Mouse (Mus musculus) spleen, embryonic (tissue): ENCODE results near the gene Crb1.
"Not testable (repeated sequence)": the region's sequence is repeated elsewhere in the genome, so short reads cannot be mapped to it uniquely, and the experiment has no call there.

Experiments used
- CTCF ChIA-PET: fragments of 350-600 bp; sonication (Branson Sonifier 250); formaldehyde crosslinking; loops from one replicate; lab custom pipeline; 2022; lab: Charles Lee

The Crb1 gene

DNA sequence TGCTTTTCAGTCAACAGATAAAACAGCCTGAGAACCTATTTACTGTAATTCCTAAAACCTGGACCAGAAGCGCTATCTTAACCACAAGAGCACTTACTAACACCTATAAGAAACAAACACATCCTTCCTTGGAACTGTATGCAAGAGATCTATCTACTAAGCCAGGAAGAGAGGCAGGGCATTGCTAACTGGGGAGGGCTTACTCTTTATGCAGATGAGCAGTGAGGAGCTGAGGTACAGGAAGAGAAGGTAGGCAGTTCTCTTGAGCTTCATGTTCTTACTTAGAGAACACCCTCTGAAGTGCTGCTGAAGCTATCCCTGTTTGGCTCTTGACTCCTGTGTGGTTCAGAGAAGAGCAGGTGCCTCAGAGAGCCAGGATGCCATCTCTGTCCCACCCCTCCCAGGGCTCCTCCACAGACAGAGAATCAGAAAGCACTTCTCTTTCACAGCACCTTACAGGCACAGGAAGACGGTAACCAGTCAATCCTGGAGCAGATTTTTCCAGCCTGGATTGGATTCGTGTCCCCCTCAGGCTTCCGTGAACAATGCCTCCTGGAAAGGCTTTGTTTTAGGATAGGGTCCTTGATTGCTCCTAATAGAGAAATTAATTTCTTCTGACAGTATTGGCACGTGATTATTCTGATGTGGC, at the start of gene Crb1:
Crb1 (minus strand) TSS at position 463 of the 649 bp plus-strand sequence.
- CTCF ChIA-PET = no interaction called here

DNA sequence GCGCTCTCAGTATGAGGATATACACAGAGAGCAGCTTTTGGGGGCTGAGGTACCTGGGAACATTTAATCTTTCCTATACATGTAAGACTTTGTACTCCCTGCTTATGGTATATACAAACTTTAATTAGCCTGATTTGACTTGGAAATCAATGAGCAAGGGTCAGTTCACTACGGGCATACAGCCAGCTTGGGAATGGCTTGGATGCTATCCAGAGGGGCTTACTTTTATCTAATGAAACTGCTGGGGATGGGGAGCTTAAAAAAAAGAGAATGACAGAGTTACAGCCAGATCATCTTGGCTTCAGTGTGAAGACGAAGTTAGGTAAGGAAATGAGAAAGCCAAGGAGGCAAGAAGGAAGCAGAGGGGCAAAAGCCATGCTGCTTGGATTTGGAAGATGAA, 48.1 kb upstream of the Crb1 start:
- CTCF ChIA-PET = no interaction called here

DNA sequence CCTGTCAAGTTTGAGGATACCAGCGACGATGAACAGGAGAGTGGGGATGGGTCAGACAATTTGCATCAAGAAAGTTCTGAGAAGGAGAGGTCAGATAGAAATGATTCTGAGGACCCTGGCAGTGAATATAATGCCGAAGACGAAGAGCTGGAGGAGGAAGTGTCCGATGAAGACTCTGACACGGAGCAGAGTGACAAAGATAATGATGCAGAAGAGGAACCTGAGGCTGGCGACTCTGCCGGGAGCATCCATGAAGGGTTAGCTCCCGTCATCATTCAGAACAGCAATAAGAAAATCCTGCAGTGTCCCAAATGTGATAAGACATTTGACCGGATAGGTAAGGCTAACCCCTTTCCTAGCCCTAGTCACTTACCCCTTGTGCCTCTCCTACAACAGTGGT, 47.0 kb upstream of the Crb1 start:
- CTCF ChIA-PET = no interaction called here

DNA sequence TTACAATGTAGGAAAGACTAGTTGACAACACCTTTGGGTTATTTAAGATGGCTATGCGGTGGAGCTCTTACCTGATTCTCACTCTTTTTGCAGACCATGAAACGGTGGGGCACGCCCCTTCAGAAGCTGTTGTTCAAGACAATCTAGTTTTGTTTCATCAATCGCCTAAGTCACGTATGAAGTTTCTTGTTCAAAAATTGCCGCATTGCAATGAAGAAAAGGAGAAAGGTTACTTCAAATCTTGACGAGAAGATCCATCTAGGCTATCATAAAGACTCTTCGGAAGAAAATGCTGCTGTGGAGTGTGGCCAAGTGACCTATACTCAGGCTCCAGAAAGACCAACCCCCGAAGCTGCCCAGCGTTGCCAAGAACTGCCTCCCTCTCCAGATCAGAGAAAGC, 46.0 kb upstream of the Crb1 start:
- CTCF ChIA-PET = no interaction called here

DNA sequence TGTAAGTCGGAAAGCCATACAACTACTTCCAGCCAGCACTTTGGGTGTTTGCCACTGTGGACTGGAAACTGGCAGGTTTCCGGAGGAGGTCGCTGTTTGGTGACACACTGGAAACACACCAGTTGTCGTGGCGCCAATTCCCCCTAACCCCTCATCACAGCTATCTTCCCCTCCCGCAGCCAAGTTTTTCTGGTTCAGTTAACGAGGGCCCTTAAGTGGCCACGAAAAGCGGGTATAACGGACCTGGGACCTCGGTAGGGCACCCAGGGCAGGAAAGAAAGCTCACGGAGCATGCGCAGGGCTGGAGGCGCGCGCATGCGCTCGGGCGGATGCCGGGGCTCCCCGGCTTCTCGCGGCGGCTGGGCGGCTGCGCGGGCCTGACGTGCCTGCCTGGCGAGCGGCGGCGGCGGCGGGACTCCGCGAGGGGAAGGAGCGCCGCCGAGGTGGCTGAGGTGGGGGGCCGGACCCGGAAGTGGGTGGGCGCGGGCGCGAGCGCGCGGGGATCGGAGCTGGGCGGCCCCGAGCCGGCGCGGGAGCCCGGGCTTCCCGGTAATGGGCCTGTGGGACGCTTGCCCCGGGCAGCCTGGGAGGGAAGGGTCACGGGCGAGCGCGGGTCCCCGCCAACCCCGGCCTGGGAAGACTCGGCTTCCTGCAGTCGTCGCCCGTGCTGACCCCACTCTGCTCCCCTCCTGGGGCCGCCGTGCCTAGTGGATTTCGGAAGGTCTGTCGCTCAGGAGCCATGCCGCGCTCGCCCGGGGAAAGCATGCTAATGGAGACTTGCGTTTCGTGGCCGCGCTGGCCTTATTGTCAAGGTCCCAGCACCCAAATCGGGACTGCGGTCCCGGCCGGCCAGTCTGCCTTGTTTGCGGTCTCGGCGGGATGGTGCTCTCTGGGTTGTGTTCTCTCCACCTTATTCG, 45.2 kb upstream of the Crb1 start, which contains the start of gene Zbtb41:
Zbtb41 (plus strand) TSS at position 414 of the 917 bp plus-strand sequence.
- CTCF ChIA-PET = interaction anchor here (0.9 kb wide), 1 partner anchor 19 kb away, joined by 3 read pairs; no protein-coding TSS in a partner anchor

DNA sequence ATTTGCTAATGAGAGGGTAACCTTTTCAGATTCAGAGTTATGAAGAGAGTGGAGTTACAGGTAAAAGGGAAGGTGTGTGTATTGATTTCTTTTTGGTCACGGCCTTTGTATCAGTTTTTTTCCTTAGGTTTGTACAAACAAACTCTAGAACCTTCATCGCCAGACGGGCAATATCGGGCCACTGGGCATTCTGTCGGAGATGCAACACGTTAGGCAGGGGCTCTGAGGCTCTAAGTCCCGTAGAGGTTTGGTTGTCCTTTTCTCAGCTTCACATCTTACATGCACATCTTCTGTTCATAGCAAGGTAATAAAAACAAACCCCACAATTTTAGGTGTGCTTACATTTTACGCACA, 44.6 kb upstream of the Crb1 start:
- CTCF ChIA-PET = interaction anchor here (0.9 kb wide), 1 partner anchor 18 kb away, joined by 3 read pairs; no protein-coding TSS in a partner anchor

DNA sequence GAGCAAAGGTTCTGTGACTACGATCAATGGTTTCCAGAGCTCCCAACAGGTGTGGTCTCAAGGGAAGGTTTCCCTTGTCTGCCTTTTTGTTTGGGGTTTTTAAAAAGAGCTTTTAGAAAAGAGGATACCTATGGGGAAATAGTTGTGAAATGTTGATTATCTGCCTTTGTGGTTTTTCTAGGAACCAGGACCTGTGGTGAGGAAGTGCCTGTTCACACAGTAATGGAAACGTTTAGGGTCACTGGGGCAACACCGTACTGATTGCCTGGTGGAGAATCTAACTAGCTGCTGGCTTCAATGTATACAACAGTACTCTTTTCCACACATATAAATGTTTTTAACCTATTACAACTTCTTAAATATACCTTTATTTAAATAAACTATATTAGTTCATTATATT, 36.6 kb upstream of the Crb1 start:
- CTCF ChIA-PET = no interaction called here

DNA sequence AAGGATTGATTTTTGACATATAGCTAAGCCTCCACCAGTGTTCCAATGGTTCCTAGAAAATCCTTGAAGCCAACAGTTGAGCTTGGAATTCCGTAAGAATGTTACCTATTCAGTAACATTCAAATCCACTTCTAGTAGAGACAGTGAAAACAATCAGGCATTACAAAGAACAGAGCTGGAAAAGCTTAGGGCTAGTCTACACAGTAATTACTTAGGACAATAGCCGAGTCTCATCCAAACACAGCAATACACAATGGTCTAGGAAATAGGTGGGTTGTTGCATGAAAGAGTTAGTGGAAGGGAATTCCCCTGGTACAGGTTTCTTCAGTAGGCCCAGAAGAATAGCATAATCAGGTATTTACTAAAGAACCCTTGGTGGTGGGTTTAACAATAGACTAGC, 35.5 kb upstream of the Crb1 start:
- CTCF ChIA-PET = not testable (repeated sequence)

DNA sequence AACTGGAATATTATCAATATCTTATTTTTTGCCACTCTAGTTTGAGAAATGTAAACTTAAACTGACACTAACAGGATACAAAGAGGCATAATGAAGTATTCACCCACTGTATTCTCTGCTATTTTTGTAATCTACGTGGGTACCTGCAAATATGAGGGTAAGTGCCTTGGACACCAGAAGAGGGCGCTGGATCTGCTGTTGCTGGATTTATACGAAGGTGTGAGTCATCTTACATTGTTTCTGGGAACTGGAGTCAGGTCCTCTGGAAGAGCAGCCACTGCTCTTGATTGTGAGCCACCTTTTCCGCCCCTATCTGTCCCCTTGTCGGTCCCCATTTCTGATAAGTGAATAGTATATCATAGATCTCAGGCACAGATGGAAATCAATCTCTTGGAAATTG, 30.8 kb upstream of the Crb1 start:
- CTCF ChIA-PET = no interaction called here

DNA sequence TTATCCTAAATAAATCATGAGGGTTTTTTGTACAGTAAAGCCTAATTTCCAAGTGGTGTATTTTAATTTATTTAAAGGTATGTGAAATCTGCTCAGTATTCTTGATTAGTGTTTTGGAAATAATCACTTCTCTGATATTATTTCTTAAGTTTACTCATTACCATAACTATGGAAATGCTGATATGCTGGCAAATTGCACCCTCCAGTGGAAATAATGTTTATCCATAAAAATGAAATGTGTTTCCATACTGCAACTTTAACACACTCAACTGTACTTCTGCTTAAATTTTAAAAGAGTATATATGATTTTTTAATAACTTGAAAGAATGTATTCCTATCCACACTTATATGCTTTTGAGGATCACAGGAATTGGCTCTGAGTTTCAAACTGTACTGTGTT, 28.9 kb upstream of the Crb1 start:
- CTCF ChIA-PET = no interaction called here

DNA sequence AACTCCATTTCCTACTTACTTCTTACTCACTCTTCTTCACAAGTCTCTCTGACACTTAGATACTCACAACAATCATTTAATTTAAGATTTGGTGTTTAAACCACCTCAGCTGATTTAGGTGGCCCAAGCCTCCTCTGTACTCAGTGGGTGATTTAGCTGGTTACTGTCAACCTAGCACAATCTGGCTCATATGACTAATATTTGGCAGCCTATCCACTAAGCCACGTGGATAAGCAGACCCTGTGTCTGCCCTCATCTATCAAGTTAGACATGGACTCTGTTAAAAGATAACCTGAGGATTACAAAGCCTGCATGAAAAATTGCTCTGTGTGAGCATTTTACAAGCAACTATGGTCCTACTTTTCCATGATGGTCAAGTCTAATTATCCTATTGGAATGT, 19.7 kb upstream of the Crb1 start:
- CTCF ChIA-PET = no interaction called here

DNA sequence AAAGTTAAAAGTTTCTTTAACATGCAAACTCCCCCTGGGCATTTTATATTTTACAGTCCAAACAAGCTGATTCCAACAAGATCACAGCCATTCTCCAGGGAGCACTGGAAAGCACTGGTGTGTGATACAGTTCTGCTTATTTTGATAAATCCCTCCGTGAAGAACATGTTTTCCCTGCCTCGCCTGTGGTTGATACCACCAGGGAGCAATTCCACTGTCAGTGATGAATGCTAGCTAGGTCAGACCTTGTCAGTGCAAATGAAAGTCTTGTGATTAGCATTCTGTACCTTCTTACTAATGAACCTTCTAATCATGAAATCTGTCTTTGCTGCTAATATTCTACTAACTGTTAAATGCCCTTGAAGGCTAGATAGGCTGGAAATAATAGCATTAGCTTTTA, 14.8 kb upstream of the Crb1 start:
- CTCF ChIA-PET = no interaction called here

DNA sequence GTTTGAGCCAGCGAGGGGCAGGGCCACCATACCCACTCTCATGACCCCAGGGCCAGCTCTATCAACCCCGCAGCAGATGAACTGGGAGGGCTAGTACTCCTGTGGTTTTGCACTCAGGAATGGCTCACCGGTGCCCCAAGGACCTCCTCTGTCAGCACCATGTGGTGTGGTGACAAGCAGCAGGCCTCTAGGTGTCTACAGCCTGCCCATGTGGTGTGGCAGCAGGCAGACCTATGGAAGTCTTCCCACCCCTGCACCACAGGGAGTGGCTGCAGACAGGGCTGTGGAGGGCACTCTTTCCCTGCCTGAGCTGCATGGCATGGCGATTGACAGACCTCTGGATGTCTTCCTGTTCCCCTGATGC, 2.7 kb upstream of the Crb1 start:
- CTCF ChIA-PET = no interaction called here

DNA sequence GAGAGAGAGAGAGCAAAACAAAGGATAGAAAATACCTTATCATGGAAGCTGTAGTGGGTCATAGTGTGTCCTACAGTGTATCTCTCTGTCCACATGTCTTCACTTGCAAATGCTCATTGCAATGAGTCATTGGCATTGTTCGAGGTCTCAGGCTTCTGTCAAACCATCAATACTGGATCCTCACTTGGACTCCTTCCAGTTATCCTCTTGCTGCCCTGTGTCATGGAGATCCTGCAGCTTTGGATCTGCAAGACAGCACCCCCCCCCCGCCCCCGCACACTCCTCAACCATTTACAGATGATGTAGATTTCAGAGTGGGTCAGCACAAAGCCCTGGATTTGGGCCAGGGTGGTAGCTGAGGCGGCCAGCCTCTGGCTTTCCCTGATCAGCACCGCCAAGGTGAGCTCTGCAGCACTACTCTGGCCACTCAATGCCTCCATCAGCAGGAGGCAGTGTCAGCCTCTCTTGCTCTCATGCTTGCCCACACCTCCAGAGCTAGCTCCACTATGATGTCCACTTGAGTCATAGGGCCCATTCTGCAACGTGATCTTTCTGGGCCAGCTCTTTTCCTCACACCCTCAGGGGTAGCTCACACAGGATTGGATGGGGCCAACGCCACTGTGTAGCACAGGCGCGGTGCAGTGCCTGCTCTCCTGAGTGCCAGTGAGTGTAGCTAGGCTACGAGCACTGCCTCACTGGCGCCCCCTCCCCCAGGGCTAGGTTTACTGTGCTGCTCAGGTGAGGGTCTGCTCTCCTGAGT, 2.1 kb upstream of the Crb1 start:
- CTCF ChIA-PET = no interaction called here

DNA sequence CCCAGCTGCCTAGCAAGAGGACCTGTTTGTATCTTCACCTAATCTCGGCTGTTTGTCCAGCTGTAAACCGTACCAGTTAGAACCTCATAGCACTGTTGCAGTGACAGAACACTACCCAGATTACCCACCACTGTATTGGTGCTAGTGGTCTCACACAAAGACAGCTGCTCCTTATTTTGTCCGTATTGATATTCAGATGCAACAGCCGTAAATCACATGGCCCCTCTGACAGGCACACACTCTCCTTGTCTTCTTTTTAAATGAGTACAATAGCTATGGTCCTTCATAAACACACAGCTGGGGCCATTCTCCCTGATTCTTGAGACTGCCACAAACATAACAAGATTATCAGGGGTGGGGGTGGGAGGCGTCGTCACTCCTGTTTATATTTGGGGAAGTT, 1.0 kb downstream of the Crb1 start:
- CTCF ChIA-PET = no interaction called here

DNA sequence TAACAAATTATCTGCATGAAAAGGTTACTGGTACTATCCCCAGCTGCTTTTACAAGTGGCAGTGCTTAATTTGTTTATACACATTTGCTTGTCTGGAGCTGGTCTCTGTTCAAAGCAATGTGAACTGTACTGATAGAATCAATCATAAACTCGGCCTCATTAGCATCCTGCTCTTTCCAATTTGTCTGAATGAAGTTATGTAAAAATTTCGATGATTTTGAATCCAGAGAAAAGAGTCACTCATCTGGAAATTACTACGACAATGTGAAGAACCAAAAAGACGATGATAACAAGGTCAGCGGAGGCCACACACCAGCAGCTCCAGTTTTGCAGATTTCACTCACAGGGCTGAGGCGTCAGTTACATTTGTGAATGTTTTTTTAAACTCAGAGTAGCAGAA, 5.6 kb downstream of the Crb1 start:
- CTCF ChIA-PET = no interaction called here

DNA sequence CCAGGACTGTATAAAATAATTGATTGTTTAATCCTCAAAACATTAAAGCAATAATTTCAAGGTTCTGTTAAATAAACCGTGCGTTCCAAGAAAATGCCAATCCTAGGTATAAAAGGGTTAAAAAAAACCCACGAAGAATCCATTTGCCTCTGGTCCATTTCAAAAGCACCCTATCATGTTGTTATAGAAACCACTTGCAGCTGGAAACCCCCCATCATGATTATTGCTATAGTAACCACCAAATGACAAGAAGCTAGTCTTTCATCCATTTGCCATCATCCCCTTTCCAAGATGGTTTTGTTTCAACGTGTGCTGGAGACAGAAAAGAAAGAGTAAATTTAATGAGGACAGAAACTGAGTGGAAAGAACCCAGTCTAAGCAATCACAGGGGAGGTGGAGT, 28.3 kb downstream of the Crb1 start:
- CTCF ChIA-PET = no interaction called here

DNA sequence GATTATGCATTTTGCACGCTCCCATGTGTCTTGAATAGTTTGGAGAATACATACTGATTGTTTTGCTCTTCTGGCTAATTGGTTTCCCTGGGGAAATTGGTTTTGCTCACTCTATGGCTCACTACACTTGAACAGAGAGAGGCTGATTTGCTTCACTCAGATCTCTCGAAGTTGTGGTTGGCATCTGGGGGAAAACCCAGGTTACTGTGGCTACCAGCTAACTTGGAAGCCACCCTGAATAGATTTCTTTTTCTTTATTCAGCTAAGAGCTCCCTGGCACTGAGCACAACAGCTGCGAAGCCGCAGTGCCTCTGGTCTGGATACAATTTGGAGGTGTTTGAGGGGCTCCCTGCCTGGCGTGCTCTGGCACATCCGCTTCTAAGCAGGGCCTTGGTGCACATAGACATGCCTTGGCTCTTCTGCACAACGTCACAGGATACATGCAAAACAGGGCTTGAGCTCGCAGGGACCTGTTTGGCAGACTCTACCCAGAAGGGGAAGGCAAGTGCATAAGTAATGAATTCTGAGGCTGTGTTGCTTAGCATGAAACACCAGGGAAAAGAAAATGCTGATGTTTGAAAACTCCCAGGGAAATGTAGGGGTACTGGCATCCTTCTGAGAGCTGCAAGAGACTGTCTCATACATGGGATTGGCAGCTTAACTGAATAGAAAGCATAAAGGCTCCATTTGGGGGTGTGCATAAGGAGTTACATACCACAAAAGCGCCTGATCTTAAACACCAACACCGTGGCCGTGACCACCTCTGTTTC, 30.1 kb downstream of the Crb1 start:
- CTCF ChIA-PET = no interaction called here

DNA sequence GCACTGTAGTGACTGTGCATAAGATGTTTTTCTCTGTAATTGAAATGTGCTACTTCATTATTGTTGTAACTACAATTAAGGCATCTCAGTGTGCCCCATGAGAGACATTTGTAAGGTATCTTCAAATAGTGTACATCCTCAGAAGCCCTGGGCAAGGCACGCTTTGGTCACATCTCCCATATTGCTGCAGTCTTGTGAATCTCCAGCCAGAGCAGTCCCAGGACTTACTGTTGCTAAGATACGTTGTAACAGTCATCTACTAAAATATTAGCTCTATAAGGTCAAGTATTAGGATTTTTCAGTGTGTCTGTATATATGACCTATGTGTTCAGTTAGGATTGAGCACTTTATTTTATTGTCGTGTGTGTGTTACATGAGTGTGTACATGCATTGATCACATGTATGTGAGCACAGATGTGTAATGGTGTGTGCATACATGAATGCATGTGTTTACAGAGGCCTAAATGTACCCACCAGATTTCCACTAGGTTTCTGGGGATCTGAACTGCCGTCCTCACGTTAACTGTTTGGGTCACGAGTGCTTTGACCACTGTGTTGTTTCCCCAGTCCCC, 30.8 kb downstream of the Crb1 start:
- CTCF ChIA-PET = no interaction called here

DNA sequence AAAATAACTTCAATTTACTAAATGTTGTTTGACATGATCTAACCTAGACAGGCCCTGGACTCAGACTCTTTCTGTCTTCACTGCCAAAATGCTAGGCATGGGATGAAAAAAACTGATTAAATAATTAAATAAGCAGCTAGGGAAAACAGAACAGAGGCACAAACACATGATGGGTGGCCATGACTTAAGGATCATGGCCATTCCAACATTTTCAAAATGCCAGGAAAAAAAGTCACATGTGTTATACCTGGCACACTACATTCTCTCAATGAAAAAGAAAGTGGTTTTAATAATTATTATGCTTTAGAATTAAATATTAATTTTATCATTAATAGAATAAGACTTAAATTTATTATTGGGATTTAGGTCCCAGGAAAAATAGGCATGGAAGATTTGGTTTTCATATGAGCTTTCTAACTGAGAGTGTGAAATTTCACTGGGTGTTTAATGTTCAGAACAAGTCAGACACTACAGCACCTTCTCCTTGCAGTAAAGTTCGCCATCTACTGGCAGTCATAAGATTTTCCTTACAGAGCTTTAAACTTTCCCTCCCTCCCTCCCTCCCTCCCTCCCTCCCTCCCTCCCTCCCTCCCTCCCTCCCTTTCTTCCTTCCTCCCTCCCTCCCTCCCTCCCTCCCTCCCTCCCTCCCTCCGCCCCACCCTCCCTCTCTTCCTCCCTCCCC, 36.6 kb downstream of the Crb1 start:
- CTCF ChIA-PET = no interaction called here

DNA sequence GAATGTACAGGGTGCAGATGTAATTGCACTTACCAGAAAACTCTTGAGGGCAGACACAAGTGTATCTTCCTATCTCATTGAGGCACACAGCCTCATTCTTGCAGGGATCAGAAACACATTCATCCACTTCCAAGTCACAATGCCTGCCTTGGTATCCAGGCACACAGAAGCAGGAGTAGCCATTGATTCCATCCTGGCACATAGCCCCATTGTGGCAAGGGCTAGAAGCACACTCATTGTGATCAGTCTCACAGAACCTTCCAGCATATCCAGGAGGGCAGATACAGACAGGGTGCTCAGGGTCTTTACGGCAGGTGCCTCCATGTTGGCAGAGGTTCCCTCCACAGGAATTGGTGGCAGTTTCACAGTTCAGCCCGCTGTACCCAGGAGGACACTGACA, 39.9 kb downstream of the Crb1 start:
- CTCF ChIA-PET = no interaction called here
